Mouse (Mus musculus) thymus, adult 2 months (tissue): ENCODE data around the gene Rab11fip4.

Experiments used
- CTCF ChIP-seq: fragments of 200-500 bp; IDR thresholded peaks from 2 replicates; pipeline ENCODE4 v1.5.1; 2012; ENCODE audit warnings: mild to moderate bottlenecking, control low read depth, low read length, moderate library complexity, borderline replicate concordance; ENCODE audit not compliant: control insufficient read depth, poor library complexity, insufficient read depth; ENCODE audit errors: extremely low read depth
- POLR2A ChIP-seq: fragments of 200-500 bp; IDR thresholded peaks from 2 replicates; pipeline ENCODE4 v1.6.1; 2012; ENCODE audit warnings: mild to moderate bottlenecking, low read length, control low read depth, moderate library complexity; ENCODE audit not compliant: control insufficient read depth, poor library complexity, insufficient read depth; ENCODE audit errors: extremely low read depth

- TF ChIP-seq POLR2A (no peak), CTCF (peak; percentile 91)
Observed at GRCm38 (mm10) chr11:79710868-79711765, 120.1 kb downstream of the Rab11fip4 start.
